Mouse (Mus musculus) inflammation-experienced regulatory T-cells, adult 6 months (primary cell): ENCODE measurements at regions not wholly inside any gene's neighbourhood (a gene's known extent, or its start where the extent isn't known, plus 50 kb on each side); places are given as distances from the start of the nearest gene placed in this dataset.
A peak's percentile ranks its signal among the peaks of the same experiment; 100 is the strongest.

Experiments
- ATAC-seq: one replicate; pipeline ENCODE4 v1.8.0; 2017

DNA sequence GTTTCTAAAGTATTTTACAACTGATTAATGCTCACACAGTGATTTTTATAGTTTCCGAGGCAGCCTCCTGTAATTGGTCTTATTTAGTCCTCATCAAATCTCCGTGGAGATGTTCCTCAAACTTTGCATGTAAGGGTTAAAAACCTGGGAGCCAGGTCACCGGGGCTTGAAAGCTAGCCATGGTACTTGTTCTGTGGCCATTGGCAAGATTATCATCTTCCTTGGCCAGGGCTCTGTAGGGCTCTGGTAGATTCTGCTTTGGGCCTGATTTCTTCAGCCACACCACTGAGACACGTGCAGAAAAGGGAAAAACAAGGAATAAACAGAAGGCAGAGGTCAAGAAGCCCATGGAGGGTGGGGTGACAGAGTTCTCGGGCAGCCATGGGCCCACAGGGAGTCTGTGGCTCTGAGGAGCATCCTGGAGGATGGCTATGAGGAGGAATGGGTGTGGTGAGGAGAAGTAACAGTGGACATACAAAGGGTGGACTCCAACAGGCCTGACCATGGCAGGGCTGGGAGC is 50.7 kb upstream of the Eps8l3 start:
- no peak for ATAC-seq

DNA sequence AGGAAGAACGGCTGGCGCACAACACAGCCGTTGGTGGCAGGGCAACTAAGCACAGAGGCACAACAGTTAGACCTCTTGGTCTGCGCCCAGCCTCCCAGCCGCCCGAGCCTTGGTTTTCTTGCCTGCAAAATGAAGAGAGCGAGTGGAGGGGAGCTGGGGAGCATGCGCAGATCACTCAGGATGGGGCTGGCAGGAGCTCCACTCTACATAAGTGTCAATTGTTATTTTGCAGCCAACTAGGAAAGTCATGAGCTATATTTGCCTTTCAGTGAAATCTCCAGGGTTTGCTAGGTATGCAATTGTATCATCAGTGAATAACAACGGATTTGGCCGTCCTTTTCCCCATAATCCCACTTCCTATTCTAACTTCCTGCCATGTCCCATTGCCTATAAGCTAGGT is 51.6 kb upstream of the Eps8l3 start:
- no peak for ATAC-seq

DNA sequence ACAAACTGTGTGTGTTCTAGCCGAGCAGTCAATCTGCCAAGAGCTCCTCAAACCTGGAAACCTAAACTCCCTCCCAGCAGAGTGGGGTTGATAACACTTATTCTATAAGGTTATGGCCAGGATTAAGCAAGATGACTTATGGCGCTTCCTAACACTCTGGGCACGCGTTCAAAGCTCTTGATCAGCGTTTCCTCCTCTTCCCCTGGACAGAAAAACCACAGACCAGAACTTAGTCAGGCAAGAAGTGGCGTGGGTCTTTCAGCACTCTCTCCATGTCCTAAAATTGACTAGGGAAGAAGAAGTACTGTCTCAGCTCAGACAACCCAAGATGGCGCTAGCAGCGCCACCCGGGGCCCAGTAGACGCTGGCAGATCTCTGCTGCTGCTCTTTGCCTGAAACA is 52.7 kb upstream of the Eps8l3 start:
- no peak for ATAC-seq

DNA sequence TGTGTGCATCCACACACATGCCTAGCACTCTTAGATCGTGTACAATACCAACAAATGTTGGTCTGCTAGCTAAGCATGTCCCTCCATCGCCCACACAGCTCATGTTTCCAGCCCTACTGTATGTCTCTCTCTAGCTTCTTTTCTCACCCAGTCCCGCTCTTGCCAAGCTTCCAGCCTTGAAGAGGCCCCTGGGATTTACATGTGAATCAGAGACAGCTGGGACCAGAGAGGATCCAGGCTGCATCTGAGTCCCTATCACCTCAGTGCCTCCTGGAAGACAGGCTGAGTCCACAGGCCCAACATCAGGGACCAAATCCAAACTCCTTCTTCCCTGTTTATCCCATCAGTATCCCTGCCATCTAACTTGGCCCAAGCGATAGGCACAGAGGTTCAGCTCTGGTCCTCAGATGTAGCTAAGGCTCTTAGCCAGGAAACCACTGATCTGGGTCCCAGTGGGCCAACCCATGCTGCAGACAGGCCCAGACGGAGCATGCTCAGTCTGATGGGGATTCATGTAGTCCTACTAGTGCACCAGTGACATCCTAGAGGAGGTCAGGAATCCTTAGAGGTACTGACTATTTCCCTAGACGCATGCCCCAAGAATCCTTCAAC is 53.3 kb upstream of the Eps8l3 start:
- ATAC-seq, result no peak

DNA sequence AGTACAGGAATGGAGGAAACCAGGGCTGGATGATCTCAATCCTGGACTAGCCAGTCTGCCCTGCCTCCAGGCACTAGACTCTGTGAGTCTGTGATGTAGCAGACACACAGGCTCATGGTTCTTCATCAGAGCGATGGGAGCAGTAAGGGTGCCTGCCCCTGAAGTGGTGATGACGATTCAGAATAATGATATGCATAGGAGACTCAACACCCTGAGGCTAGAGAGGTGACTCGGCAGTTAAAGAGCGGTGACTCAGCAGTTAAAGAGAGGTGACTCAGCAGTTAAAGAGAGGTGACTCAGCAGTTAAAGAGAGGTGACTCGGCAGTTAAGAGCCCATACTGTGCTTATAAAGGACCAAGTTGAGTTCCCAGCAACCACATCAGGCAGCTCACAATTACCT is 53.9 kb upstream of the Eps8l3 start:
- ATAC-seq, result no peak

DNA sequence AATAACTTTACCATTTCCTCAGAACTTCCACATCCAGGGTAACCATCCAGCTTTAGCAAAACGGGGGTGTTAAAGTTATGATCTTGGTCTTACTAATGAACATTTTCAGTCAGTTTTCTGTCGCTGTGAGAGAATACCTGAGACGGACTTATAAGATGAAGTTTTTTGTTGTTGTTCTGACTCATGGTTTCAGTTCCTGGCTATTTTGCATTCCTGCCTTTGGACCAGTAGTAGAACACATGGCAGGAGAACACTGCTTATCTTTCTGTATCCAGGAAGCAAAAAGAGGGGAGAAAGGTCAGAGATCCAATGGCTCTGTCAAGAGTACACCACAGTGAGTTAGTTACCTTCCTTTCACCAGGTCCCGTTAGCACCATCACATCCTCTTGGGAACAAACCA is 54.5 kb upstream of the Eps8l3 start:
- ATAC-seq, result no peak

DNA sequence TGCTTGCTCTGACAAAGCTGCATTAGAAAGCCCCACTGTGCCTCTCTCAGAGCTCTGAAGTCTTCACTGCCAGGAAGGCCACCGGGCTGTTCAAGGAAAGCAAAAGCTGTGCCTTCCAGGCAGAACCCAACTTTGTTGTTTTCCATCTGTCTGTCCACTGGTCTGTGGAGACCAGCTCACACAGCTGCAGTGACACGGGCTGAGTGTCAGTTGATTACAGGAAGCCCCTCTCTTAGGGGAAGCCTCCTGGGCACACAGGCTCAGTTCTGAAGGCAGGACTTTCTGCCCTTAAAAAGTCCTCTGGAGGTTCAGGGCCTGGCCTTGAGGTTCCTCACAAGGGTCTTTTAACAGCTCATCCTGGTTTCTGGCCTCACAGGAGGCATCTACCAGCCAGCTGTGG is 55.1 kb upstream of the Eps8l3 start:
- ATAC-seq, result no peak

DNA sequence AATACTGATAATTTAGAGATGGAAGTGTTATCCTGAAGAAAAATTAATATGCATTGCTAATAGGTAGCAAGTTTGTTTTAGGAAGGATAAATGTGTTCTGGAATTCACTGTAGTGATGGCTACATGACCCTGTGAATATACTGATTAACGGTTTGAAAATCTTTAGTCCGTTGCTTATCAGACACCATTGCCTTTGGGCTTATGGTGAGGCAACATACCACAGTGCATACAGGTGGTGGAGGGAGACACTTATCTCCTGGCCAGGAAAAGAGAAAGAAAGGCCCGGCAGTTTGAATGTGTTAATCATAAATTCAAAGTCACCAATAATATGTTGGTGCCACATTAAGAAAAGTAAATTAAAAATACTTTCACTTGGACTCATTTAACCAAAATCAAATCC is 57.4 kb upstream of the Eps8l3 start:
- no peak for ATAC-seq

DNA sequence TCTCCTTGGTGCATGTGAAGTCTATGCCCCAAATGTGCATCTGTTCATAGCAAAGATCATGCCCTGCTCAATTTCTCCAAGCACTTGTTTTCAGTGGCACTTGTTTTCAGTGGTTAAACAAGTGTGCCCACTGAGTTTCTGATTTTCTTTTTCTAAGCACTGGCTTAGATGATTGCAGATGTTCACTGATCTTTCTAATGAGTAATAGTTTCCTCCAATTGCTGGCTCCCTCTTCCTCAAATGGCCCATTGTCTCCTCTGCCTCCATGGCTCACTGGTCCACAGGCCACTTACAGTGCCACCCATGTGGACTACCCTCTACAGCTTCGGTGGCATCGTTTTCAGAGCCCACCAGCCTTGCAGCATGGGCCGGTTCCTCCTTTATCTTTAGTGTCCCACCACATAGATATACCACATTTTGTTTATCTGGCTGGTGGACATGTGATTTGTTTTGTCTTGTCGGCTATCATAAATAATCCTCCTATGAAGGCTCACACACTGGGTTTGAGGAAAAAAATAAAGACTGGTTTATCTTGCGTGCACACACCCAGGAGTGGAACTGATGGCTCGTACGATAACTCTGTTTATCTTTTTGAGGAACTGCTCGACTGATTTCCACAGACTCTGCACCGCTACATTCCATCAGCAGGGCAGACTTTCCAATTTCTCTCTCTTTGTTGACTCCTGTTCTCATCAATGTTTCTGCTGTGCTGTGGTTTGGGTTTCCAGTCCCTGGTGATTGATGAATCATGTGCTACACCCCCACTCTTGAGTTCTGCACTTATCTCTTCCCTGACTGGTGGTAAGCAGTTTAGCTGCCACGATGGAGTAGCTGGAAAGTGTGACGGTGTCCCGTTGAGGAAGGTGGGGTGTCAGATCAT is 58.2 kb upstream of the Eps8l3 start:
- peak; percentile 70 for ATAC-seq

DNA sequence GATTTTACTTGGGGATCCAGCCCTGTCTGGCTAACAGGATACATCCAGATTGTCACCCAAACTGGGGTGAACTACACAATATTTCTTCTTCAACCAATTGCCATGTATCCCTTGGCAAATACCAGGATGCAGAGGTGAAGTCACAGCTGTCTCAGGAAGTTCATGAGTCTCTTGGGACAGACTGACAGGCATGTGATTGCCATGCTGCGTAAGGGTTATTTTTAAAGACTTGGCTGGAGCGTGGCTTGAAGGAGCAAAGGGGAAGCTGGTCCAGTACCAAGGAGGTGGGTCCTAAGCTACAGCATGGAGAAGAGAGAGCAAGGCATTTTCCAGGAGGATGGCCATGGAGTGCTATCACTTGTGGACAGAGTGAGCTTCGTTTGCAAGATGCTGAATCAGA is 55.8 kb upstream of the Csf1 start:
- no peak for ATAC-seq

DNA sequence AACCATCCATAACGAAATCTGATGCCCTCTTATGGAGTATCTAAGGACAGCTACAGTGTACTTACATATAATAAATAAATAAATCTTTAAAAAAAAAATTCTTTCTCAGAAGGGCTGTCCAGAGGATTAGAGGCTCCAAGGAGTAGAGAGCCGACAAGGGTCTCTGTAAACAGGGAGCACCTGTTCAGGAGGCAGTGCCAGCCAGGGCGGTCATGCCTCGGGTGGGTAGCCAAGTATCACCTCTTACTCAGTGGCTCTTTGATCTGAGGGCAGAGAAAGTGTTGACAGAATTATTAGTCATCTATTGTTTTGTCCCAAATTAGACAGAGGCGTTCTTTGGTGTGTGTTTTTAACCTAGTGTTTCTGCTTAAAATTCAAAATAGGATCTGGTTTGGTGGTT is 54.0 kb upstream of the Csf1 start:
- no peak for ATAC-seq

DNA sequence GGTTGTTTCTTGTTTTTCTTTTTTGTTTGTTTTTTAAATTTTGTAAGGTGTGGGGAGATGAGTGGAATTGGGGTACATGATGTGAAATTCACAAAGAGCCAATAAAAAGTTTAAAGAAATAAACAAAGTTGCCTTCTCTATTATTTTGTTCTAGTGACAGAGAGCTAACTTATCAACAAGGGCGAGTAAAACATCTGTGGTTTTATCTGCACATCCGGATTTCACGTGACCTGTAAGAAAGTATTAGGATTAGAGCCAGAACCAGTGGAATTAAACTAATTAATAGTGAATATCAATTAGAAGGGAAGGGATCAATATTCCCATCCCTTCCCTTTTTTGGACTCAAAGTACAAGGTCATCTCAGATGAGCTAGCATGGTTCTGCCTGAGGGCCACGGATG is 52.6 kb upstream of the Csf1 start:
- no peak for ATAC-seq

DNA sequence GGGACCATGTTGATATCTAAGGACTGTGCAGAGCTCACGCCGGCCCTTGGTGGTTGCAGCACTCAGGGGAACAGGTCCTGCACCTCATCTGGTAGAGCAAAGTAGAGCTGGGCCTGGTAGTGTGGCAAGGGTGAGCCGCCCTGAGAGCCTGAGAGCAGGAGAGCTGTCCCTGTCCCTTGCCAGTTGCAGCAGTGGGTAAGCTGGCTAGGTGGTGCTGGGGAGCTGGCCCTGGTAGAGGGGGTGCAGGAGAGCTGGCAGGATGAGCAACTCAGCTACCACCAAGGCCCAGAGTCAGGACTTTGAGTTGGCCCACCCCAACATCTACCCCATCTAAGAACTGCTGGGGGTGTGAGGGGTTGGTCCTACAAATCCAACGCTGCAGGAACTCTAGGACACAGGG is 52.1 kb upstream of the Csf1 start:
- no peak for ATAC-seq

DNA sequence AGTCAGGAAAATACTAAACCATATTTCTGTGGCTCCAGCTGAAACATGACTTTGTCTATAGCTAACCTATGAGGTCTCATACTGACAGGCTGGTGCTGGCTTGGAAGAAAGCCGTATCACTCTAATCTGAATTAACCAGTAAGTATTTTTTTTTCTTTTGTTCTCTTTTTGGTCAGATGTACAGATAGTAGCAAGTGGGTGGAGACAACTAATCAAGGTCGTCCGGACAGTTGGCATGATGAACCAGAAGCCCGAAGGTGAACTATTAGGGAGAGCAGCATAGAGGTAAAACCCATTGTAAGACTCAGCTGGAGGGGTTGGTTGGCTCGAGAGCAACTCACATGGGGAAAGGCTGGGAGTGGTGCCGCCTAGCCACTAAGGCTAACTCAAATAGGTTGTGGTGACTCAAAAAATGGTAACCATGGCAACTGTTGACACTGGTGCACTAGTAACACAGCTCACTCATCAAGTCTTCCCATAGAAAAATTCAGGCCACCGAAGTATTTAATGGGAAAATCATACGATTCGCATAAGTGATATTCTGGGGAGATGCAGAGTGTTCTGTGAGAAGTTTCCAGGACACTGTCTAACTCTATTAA is 50.3 kb upstream of the Csf1 start:
- no peak for ATAC-seq
